Mouse (Mus musculus) forebrain, embryonic 11.5 days (tissue): ENCODE measurements at regions not wholly inside any gene's neighbourhood (a gene's known extent, or its start where the extent isn't known, plus 50 kb on each side); places are given as distances from the start of the nearest gene placed in this dataset.
A peak's percentile ranks its signal among the peaks of the same experiment; 100 is the strongest.

Experiments used
- ATAC-seq: fragments of 200-750 bp; cut with Nextera tagmentation; replicated peaks from 2 replicates; pipeline ENCODE4 v1.8.0; 2017; ENCODE audit warnings: moderate TSS enrichment; ENCODE audit not compliant: low FRiP score
- DNase-seq: peaks from one replicate; pipeline ENCODE4 v3.0.0-alpha.2; 2017; ENCODE audit warnings: low spot score
- H3K27ac ChIP-seq: fragments of 300-500 bp; sonication (generic); 2 replicates; pipeline ENCODE4 v1.5.1; 2014; ENCODE audit warnings: low read depth, low read length
- H3K27me3 ChIP-seq: fragments of 300-500 bp; sonication (generic); 2 replicates; pipeline ENCODE4 v1.6.1; 2014; ENCODE audit warnings: mild to moderate bottlenecking, low read length, mixed read lengths; ENCODE audit not compliant: control insufficient read depth, insufficient read depth
- H3K36me3 ChIP-seq: fragments of 300-500 bp; sonication (generic); 2 replicates; pipeline ENCODE4 v1.6.1; 2014; ENCODE audit warnings: mild to moderate bottlenecking, low read length, moderate library complexity, mixed read lengths; ENCODE audit not compliant: control insufficient read depth, insufficient read depth
- H3K4me1 ChIP-seq: fragments of 300-500 bp; sonication (generic); replicated peaks from 2 replicates; pipeline ENCODE4 v1.6.1; 2014; ENCODE audit warnings: low read length, mixed read lengths; ENCODE audit not compliant: control insufficient read depth, insufficient read depth
- H3K4me2 ChIP-seq: fragments of 300-500 bp; sonication (generic); 2 replicates; pipeline ENCODE4 v1.6.1; 2014; ENCODE audit warnings: low read depth, mild to moderate bottlenecking, low read length, moderate library complexity, mixed read lengths; ENCODE audit not compliant: severe bottlenecking
- H3K4me3 ChIP-seq: fragments of 300-500 bp; sonication (generic); 2 replicates; pipeline ENCODE4 v1.5.1; 2014; ENCODE audit warnings: low read depth, low read length
- H3K9ac ChIP-seq: fragments of 300-500 bp; sonication (generic); 2 replicates; pipeline ENCODE4 v1.6.1; 2014; ENCODE audit warnings: low read length
- H3K9me3 ChIP-seq: fragments of 300-500 bp; sonication (generic); 2 replicates; pipeline ENCODE4 v1.6.1; 2016; ENCODE audit warnings: low read length, mixed read lengths; ENCODE audit not compliant: control insufficient read depth
- WGBS: fragments of 180-500 bp; shearing (Covaris S2); extraction: QIAGEN DNeasy Blood & Tissue Kit; methylation state at CpG from one replicate; pipeline ENCODE4 v1.1.7; 2014; 5-methylcytosine and 5-hydroxymethylcytosine counted together

DNA sequence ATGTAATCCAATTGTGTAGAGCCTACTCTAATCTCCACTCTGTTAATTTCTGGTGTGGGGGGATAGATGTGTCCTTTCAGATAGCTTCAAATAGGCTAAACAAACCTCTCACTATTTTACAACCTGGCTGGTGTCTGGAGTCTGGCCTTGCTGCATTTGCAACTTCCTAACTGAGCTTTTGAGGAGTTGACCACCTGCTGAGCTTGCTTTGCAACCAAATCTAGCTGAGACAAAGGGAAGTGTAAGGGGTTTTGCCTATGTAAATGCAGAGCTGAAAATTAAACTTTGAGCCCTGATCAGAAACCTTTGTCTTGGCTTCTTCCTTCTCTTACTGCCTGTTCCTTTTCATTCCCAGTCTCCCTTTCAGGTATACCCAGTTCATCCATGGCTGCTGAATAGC, 404.3 kb downstream of the Cetn3 start:
- Histone ChIP-seq H3K9ac (no peak overlapping the region), H3K27me3 (no peaks in the 10 kb centered on the region), H3K4me3 (no peak overlapping the region), H3K4me1 (no peaks in the 10 kb centered on the region), H3K4me2 (no peak overlapping the region), H3K9me3 (no peaks in the 10 kb centered on the region), H3K36me3 (no peaks in the 10 kb centered on the region), H3K27ac (no peak overlapping the region)
- no peak for ATAC-seq
- no peak for DNase-seq

GRCm38 (mm10) chr13:82200739-82201138, 417.9 kb downstream of the Cetn3 start:
- ATAC-seq: no peak
- no peaks in the 10 kb centered on the region for H3K9me3 ChIP-seq
- no peak overlapping the region for H3K4me3 ChIP-seq
- no peak overlapping the region for H3K27ac ChIP-seq
- no peak overlapping the region for H3K4me2 ChIP-seq
- no peaks in the 10 kb centered on the region for H3K4me1 ChIP-seq
- no peaks in the 10 kb centered on the region for H3K27me3 ChIP-seq
- WGBS: 85% methylated on average over 1 of the region's 1 CpGs
- no peaks in the 10 kb centered on the region for H3K36me3 ChIP-seq
- no peak for DNase-seq
- H3K9ac ChIP-seq: no peak overlapping the region

GRCm38 (mm10) chr13:82225430-82225829, 442.6 kb downstream of the Cetn3 start:
- H3K4me1 ChIP-seq: no peaks in the 10 kb centered on the region
- no peak overlapping the region for H3K4me2 ChIP-seq
- no peak overlapping the region for H3K4me3 ChIP-seq
- no peak overlapping the region for H3K9ac ChIP-seq
- ATAC-seq (no peak), DNase-seq (no peak)
- H3K36me3 ChIP-seq: no peaks in the 10 kb centered on the region
- no peaks in the 10 kb centered on the region for H3K9me3 ChIP-seq
- no peak overlapping the region for H3K27ac ChIP-seq
- H3K27me3 ChIP-seq: no peaks in the 10 kb centered on the region

DNA sequence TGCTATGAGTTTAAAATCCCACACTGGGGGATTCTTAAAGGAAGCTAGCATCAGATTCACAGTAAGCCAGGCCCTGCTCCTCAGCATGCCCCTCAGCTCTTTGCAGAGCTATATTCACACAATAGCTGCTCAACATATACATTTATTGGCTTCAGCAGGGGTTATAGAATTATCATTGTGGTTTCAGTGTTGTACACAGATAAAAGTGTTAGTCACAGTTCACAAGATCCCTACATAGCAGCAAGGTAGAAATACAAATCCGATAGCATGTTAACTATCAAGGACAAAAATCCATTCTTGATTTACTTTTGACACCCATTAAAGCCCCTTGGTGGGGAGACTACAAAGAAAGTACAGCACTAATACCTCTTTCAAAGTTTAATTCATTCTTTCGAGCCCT, 451.0 kb downstream of the Cetn3 start:
- Histone ChIP-seq H3K4me1 (no peaks in the 10 kb centered on the region), H3K27me3 (no peaks in the 10 kb centered on the region), H3K9me3 (no peaks in the 10 kb centered on the region), H3K4me3 (no peak overlapping the region), H3K9ac (no peak overlapping the region), H3K4me2 (no peak overlapping the region), H3K27ac (no peak overlapping the region), H3K36me3 (no peaks in the 10 kb centered on the region)
- no peak for ATAC-seq
- DNase-seq: no peak
- WGBS: 92% methylated on average over 2 of the region's 2 CpGs

DNA sequence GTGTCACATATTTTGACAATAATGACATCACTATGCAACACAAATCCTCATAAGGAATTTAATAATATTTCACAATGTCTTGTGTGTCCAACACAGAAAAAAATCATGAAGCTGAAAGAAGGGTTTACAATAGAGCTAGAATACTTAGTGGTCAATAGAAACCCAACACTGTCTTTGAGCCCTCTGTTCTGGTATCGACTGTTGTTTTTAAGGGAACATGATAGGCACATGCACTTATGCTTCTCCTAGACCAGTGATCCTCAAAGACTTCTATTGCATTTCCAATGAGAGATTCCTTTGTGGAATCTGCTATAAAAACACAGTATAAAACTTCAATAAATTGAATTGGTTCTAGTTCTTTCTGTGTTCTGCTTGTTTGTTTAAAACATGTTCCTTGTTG, 463.4 kb downstream of the Cetn3 start:
- no peaks in the 10 kb centered on the region for H3K27me3 ChIP-seq
- no peak overlapping the region for H3K4me2 ChIP-seq
- H3K27ac ChIP-seq: no peak overlapping the region
- H3K9ac ChIP-seq: no peak overlapping the region
- H3K4me3 ChIP-seq: no peak overlapping the region
- 86% methylated on average over 1 of the region's 1 CpGs for WGBS
- H3K9me3 ChIP-seq: no peaks in the 10 kb centered on the region
- no peaks in the 10 kb centered on the region for H3K4me1 ChIP-seq
- H3K36me3 ChIP-seq: no peaks in the 10 kb centered on the region
- ATAC-seq (no peak), DNase-seq (no peak)

DNA sequence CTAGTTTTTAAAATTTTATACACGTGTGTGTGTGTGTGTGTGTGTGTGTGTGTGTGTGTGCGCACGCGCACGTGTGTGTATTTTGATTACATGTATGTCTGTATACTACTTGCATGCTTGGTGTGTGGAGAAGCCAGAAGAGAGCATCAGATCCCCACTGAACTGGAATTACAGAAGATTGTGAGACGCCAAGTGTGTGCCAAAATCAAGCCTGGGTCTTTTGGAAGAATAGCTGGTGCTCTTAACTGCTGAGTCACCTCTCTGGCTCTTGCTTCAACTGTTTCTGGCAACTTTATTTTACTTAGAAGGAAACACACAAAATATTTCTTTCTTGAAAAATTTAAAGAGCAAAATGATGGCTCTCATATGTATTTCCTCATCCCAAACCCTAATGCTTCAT, 467.5 kb downstream of the Cetn3 start:
- H3K9me3 ChIP-seq: no peaks in the 10 kb centered on the region

DNA sequence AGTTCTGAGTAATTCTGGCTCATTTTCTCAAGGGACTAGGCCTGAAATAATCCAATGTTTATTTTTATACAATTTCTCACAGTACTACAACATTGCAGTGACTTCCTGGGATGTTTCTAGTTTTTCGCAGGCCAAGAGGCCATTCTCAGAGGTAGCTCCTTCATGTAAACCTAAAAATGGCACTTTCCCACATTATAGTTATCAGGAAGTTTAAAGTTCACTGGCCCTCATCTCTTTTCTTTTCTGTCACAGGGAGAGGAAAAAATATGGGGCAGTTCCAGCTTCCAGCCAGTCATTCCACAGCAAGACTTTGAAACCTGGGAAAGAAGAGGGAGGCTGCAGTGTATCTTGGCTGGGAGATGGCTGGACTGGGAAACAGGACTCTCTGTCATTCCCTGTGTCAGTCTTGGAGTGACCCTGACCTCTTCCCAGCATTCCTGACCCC, 475.6 kb downstream of the Cetn3 start:
- Histone ChIP-seq H3K4me2 (no peak overlapping the region), H3K4me3 (no peak overlapping the region), H3K9me3 (no peaks in the 10 kb centered on the region), H3K27ac (no peak overlapping the region), H3K27me3 (no peaks in the 10 kb centered on the region), H3K36me3 (no peaks in the 10 kb centered on the region), H3K9ac (no peak overlapping the region), H3K4me1 (no peaks in the 10 kb centered on the region)
- DNase-seq: no peak
- WGBS: 76% methylated on average over 1 of the region's 1 CpGs
- ATAC-seq: no peak

More for the DNA sequence above, 467.5 kb downstream of the Cetn3 start:
- no peak overlapping the region for H3K4me2 ChIP-seq
- no peaks in the 10 kb centered on the region for H3K4me1 ChIP-seq
- H3K9ac ChIP-seq: no peak overlapping the region
- WGBS: 96% methylated on average over 6 of the region's 6 CpGs
- H3K4me3 ChIP-seq: no peak overlapping the region
- H3K27ac ChIP-seq: no peak overlapping the region
- no peaks in the 10 kb centered on the region for H3K27me3 ChIP-seq
- no peaks in the 10 kb centered on the region for H3K36me3 ChIP-seq
- ATAC-seq: no peak
- no peak for DNase-seq

GRCm38 (mm10) chr13:82264236-82264635, 481.4 kb downstream of the Cetn3 start:
- ATAC-seq (no peak), DNase-seq (no peak)
- H3K36me3 ChIP-seq: no peaks in the 10 kb centered on the region
- no peaks in the 10 kb centered on the region for H3K4me1 ChIP-seq
- no peaks in the 10 kb centered on the region for H3K9me3 ChIP-seq
- WGBS: 73% methylated on average over 2 of the region's 2 CpGs
- no peaks in the 10 kb centered on the region for H3K27me3 ChIP-seq
- no peak overlapping the region for H3K9ac ChIP-seq
- no peak overlapping the region for H3K27ac ChIP-seq
- no peak overlapping the region for H3K4me3 ChIP-seq
- no peak overlapping the region for H3K4me2 ChIP-seq

GRCm38 (mm10) chr13:82265170-82265569, 482.3 kb downstream of the Cetn3 start:
- Histone ChIP-seq H3K4me1 (no peaks in the 10 kb centered on the region), H3K36me3 (no peaks in the 10 kb centered on the region), H3K27me3 (no peaks in the 10 kb centered on the region), H3K9ac (no peak overlapping the region), H3K4me2 (no peak overlapping the region), H3K9me3 (no peaks in the 10 kb centered on the region), H3K4me3 (no peak overlapping the region), H3K27ac (no peak overlapping the region)
- WGBS: 26% methylated on average over 3 of the region's 3 CpGs
- no peak for DNase-seq
- ATAC-seq: 0 out of 2 replicates have a peak, but pooled peaks have one; percentile 24
